Mouse (Mus musculus): ENCODE data around the gene Hecw2. TPM values are rescaled to one million over a fixed set of nuclear protein-coding genes. Genes with fewer than 3 reads are reported as not detected.

Gene Hecw2
- polyA plus RNA-seq, 1 experiment from 2014 or later = 2.9 TPM

DNA sequence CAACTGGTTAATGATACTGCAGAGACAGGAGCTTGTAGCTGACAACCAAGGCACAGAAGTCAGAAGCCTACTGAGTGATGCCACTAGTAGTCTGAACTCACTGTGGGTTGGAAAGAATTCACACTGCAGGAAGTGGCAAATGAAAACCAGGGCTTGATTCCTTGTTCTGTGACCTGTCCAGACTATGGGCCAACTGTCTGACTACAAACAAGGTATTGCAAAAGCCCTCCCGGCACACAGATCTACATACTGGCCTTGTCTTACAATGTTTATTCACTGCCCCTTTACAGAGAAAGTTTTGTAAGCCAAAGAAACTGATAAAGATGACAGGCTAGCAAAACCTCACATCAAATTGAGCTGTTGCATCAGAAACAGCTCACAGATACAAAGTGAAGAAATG lies 284.7 kb downstream of the Hecw2 start:
- whole genome bisulfite sequencing = 78% methylated on average over 1 of the region's 1 CpGs
- ATAC-seq (replicated peaks; ENCODE audit: low FRiP score) (no peak), DNase-seq (ENCODE audit: low spot score) (no peak)
- no peak overlapping the region for H3K4me3 ChIP-seq (ENCODE audit: low read depth, low read length)
- no peaks in the 10 kb centered on the region for H3K4me1 ChIP-seq (replicated peaks; ENCODE audit: control insufficient read depth, insufficient read depth, low read length)
- no peaks in the 10 kb centered on the region for H3K9me3 ChIP-seq (ENCODE audit: control insufficient read depth, low read length)
- H3K27me3 ChIP-seq (ENCODE audit: control insufficient read depth, insufficient read depth, low read length) = no peaks in the 10 kb centered on the region
- H3K36me3 ChIP-seq (ENCODE audit: control insufficient read depth, insufficient read depth, low read length) = no peaks in the 10 kb centered on the region
- H3K9ac ChIP-seq (ENCODE audit: low read length) = no peak overlapping the region
- H3K4me2 ChIP-seq (ENCODE audit: low read depth, low read length, severe bottlenecking) = no peak overlapping the region
- no peak overlapping the region for H3K27ac ChIP-seq (ENCODE audit: low read depth, low read length)

DNA sequence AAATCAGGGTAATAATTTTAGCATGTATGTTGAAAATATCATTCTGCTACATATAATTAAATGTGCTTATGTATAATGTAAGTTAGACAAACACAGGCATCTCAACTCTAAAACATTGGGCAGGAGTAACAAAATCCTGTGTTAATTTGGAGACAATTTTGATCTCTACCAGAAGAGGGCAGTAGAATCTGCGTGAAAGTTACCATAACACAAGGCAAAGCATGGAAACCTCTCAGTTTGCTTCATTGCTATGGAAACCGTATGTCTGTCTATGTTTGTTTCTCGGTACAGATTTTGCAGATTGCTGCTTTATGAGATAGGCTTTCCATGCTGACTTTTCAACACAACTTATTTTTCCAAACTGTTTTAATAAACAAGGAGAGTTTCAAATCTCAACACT lies 285.9 kb downstream of the Hecw2 start:
- Histone ChIP-seq H3K4me3 (ENCODE audit: low read depth, low read length) (no peak overlapping the region), H3K4me2 (ENCODE audit: low read depth, low read length, severe bottlenecking) (no peak overlapping the region), H3K9ac (ENCODE audit: low read length) (no peak overlapping the region), H3K27ac (ENCODE audit: low read depth, low read length) (no peak overlapping the region), H3K9me3 (ENCODE audit: control insufficient read depth, low read length) (no peaks in the 10 kb centered on the region), H3K36me3 (ENCODE audit: control insufficient read depth, insufficient read depth, low read length) (no peaks in the 10 kb centered on the region), H3K27me3 (ENCODE audit: control insufficient read depth, insufficient read depth, low read length) (no peaks in the 10 kb centered on the region), H3K4me1 (replicated peaks; ENCODE audit: control insufficient read depth, insufficient read depth, low read length) (no peaks in the 10 kb centered on the region)
- WGBS = 27% methylated on average over 3 of the region's 3 CpGs
- DNase-seq (ENCODE audit: low spot score) (no peak), ATAC-seq (replicated peaks; ENCODE audit: low FRiP score) (peak; percentile 71)

DNA sequence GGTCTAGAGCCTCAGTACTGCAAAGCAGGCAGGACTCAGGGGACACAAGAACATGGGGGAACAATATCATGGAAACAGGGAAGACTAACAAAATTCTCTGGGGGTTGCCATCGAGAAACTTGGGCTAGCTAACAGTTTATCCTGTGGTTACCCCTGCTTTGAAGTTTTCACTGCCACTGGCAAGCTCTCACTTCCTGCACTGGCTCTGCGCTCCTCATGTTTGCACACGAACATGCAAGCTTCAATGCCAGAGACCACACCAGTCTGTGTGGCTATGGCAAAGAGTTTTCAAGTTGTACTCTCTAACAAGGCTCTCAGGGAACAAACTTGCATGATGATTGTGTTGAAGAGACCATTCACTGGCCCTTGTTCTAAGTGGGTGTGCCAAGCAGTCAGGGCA lies 288.8 kb downstream of the Hecw2 start:
- no peak overlapping the region for H3K27ac ChIP-seq (ENCODE audit: low read depth, low read length)
- H3K9me3 ChIP-seq (ENCODE audit: control insufficient read depth, low read length) = no peaks in the 10 kb centered on the region
- H3K27me3 ChIP-seq (ENCODE audit: control insufficient read depth, insufficient read depth, low read length) = no peaks in the 10 kb centered on the region
- H3K36me3 ChIP-seq (ENCODE audit: control insufficient read depth, insufficient read depth, low read length) = no peaks in the 10 kb centered on the region
- H3K4me1 ChIP-seq (replicated peaks; ENCODE audit: control insufficient read depth, insufficient read depth, low read length) = no peaks in the 10 kb centered on the region
- ATAC-seq (replicated peaks; ENCODE audit: low FRiP score) (no peak), DNase-seq (ENCODE audit: low spot score) (no peak)
- H3K4me2 ChIP-seq (ENCODE audit: low read depth, low read length, severe bottlenecking) = no peak overlapping the region
- no peak overlapping the region for H3K4me3 ChIP-seq (ENCODE audit: low read depth, low read length)
- WGBS = 83% methylated on average over 3 of the region's 3 CpGs
- H3K9ac ChIP-seq (ENCODE audit: low read length) = no peak overlapping the region

DNA sequence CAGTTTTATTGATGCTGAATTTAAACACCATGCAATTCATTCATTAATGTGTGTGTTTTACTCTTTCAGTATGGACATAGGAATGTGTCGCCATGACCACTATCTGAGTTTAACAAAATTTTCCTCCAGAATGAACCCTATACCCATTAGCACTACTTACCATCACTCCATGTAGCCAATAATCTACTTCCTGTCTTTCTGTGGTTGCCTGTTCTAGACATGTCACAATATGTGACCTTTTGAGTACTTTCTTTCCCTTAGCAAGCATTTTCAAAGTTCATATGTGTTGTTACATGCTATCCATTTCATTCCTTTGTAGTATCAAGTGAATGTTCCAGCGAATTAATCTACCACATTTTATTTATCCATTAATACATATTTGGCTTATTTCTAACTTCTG lies 294.6 kb downstream of the Hecw2 start:
- Histone ChIP-seq H3K36me3 (ENCODE audit: control insufficient read depth, insufficient read depth, low read length) (no peaks in the 10 kb centered on the region), H3K9ac (ENCODE audit: low read length) (no peak overlapping the region), H3K4me3 (ENCODE audit: low read depth, low read length) (no peak overlapping the region), H3K27me3 (ENCODE audit: control insufficient read depth, insufficient read depth, low read length) (no peaks in the 10 kb centered on the region), H3K9me3 (ENCODE audit: control insufficient read depth, low read length) (no peaks in the 10 kb centered on the region), H3K27ac (ENCODE audit: low read depth, low read length) (no peak overlapping the region), H3K4me2 (ENCODE audit: low read depth, low read length, severe bottlenecking) (no peak overlapping the region), H3K4me1 (replicated peaks; ENCODE audit: control insufficient read depth, insufficient read depth, low read length) (no peaks in the 10 kb centered on the region)
- 85% methylated on average over 2 of the region's 2 CpGs for WGBS
- ATAC-seq (replicated peaks; ENCODE audit: low FRiP score) (no peak), DNase-seq (ENCODE audit: low spot score) (no peak)

DNA sequence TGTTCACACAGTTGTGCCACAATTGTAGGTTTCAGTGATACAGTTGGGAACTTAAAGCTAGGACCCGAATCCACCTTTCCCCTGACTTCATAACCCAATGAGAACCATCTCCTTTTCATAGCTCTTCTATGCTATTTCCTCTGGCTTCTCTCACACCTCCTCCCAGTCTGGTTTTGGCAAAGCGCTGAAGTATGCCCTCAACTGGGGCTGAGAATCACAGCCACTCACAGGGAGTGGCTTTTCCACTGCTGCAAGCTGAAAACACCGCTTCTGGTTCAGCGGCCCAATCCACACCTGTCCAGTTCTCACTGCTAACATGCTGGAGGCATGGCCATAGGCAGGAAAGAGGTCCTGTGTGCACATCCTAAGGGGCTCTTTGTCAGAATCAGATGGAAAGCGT lies 300.7 kb downstream of the Hecw2 start:
- Histone ChIP-seq H3K9ac (ENCODE audit: low read length) (no peak overlapping the region), H3K4me1 (replicated peaks; ENCODE audit: control insufficient read depth, insufficient read depth, low read length) (no peaks in the 10 kb centered on the region), H3K9me3 (ENCODE audit: control insufficient read depth, low read length) (no peaks in the 10 kb centered on the region), H3K4me2 (ENCODE audit: low read depth, low read length, severe bottlenecking) (no peak overlapping the region), H3K27ac (ENCODE audit: low read depth, low read length) (no peak overlapping the region), H3K4me3 (ENCODE audit: low read depth, low read length) (no peak overlapping the region), H3K27me3 (ENCODE audit: control insufficient read depth, insufficient read depth, low read length) (no peaks in the 10 kb centered on the region), H3K36me3 (ENCODE audit: control insufficient read depth, insufficient read depth, low read length) (no peaks in the 10 kb centered on the region)
- DNase-seq (ENCODE audit: low spot score) = no peak
- ATAC-seq (replicated peaks; ENCODE audit: low FRiP score) = no peak
- 93% methylated on average over 5 of the region's 5 CpGs for WGBS

DNA sequence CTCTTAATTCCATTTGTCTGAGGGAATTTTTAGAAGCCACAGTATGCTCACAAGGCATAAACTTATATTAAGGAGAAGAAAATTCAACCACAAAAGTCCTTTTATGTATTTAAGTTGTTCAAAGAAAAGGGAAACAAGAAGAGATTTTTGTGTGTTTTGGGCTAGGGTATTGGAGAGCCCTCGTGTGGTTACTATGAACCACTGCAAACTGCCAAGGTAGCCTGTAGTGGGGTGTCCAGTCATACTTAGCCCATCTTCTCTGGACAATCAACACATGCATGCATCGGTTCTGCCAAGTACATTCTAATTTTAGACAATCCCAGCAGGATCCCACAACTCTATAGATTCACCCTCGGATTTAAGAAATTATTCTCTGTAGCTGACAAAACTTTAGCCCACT lies 304.6 kb downstream of the Hecw2 start:
- WGBS = 44% methylated on average over 3 of the region's 3 CpGs
- DNase-seq (ENCODE audit: low spot score) = no peak
- H3K4me1 ChIP-seq (replicated peaks; ENCODE audit: control insufficient read depth, insufficient read depth, low read length) = no peaks in the 10 kb centered on the region
- H3K9me3 ChIP-seq (ENCODE audit: control insufficient read depth, low read length) = no peaks in the 10 kb centered on the region
- no peak overlapping the region for H3K4me2 ChIP-seq (ENCODE audit: low read depth, low read length, severe bottlenecking)
- no peaks in the 10 kb centered on the region for H3K27me3 ChIP-seq (ENCODE audit: control insufficient read depth, insufficient read depth, low read length)
- no peak for ATAC-seq (replicated peaks; ENCODE audit: low FRiP score)
- no peak overlapping the region for H3K27ac ChIP-seq (ENCODE audit: low read depth, low read length)
- no peak overlapping the region for H3K9ac ChIP-seq (ENCODE audit: low read length)
- no peak overlapping the region for H3K4me3 ChIP-seq (ENCODE audit: low read depth, low read length)
- H3K36me3 ChIP-seq (ENCODE audit: control insufficient read depth, insufficient read depth, low read length) = no peaks in the 10 kb centered on the region

DNA sequence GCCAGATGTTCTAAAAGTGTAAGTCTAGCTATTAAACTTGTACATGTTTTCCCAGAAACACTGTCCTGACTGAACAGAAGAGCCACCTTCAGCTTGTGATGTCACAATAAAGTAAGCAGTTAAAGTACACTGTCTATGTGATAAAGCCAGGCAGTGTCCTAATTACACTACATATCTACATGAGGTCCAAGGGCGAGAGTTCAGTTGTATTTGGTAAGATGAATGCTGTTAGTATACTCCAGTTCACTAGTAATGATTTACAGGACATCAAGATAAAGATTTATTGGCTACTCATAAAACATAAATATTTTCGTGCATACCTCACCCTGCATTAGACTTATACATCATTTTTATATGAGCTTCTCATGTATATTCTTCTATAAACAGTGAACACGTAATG lies 305.2 kb downstream of the Hecw2 start:
- H3K27ac ChIP-seq (ENCODE audit: low read depth, low read length) = no peak overlapping the region
- H3K27me3 ChIP-seq (ENCODE audit: control insufficient read depth, insufficient read depth, low read length) = no peaks in the 10 kb centered on the region
- H3K4me1 ChIP-seq (replicated peaks; ENCODE audit: control insufficient read depth, insufficient read depth, low read length) = no peaks in the 10 kb centered on the region
- no peaks in the 10 kb centered on the region for H3K36me3 ChIP-seq (ENCODE audit: control insufficient read depth, insufficient read depth, low read length)
- no peak overlapping the region for H3K4me2 ChIP-seq (ENCODE audit: low read depth, low read length, severe bottlenecking)
- no peaks in the 10 kb centered on the region for H3K9me3 ChIP-seq (ENCODE audit: control insufficient read depth, low read length)
- ATAC-seq (replicated peaks; ENCODE audit: low FRiP score) (no peak), DNase-seq (ENCODE audit: low spot score) (no peak)
- H3K4me3 ChIP-seq (ENCODE audit: low read depth, low read length) = no peak overlapping the region
- whole genome bisulfite sequencing = 88% methylated on average over 3 of the region's 3 CpGs
- no peak overlapping the region for H3K9ac ChIP-seq (ENCODE audit: low read length)

DNA sequence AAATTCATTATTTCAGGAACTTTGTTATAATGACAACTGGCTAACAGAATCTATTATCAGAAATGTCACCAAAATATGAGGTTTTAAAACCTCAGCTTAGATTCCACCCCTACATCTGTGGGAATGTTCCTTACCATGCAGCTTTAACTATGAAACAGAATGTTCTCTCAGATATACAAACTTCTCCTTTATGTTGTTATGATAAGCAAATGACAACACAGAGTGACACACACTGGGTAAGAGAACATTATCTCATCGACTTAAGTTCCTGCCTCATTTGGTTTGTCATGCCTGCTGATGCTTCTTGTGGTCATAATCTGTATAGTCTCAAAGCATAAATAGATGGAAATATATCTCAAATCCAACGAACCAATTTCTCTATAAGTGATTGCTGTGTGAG lies 312.5 kb downstream of the Hecw2 start:
- WGBS = 78% methylated on average over 2 of the region's 2 CpGs
- no peak for ATAC-seq (replicated peaks; ENCODE audit: low FRiP score)

DNA sequence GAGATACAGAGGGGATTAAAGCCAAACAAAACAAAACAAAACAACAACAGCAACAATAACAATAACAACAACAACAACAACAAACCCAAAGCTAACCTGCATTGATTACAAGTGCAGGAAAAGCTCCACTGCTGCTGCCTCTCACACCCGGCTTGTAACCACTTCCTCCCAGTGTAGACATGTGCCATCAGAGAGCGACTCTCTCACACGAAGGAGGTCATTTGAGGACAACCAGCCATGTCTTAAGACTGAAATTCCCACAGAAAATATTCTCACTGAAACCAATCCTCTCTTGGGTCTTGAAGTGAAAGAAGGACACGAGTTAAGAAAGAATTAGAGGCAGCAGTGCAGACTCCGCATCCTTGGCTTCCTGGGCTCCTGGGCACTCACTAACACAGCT lies 319.0 kb downstream of the Hecw2 start:
- 94% methylated on average over 5 of the region's 5 CpGs for WGBS

More for the DNA sequence above, 312.5 kb downstream of the Hecw2 start:
- Histone ChIP-seq H3K4me3 (ENCODE audit: low read depth, low read length) (no peak overlapping the region), H3K9ac (ENCODE audit: low read length) (no peak overlapping the region), H3K4me1 (replicated peaks; ENCODE audit: control insufficient read depth, insufficient read depth, low read length) (no peaks in the 10 kb centered on the region), H3K9me3 (ENCODE audit: control insufficient read depth, low read length) (no peaks in the 10 kb centered on the region), H3K36me3 (ENCODE audit: control insufficient read depth, insufficient read depth, low read length) (no peaks in the 10 kb centered on the region), H3K27ac (ENCODE audit: low read depth, low read length) (no peak overlapping the region), H3K4me2 (ENCODE audit: low read depth, low read length, severe bottlenecking) (no peak overlapping the region), H3K27me3 (ENCODE audit: control insufficient read depth, insufficient read depth, low read length) (no peaks in the 10 kb centered on the region)
- DNase-seq (ENCODE audit: low spot score) = no peak

More for the DNA sequence above, 319.0 kb downstream of the Hecw2 start:
- H3K4me2 ChIP-seq (ENCODE audit: low read depth, low read length, severe bottlenecking) = no peak overlapping the region
- H3K4me1 ChIP-seq (replicated peaks; ENCODE audit: control insufficient read depth, insufficient read depth, low read length) = no peaks in the 10 kb centered on the region
- no peak overlapping the region for H3K27ac ChIP-seq (ENCODE audit: low read depth, low read length)
- DNase-seq (ENCODE audit: low spot score) (no peak), ATAC-seq (replicated peaks; ENCODE audit: low FRiP score) (no peak)
- no peaks in the 10 kb centered on the region for H3K27me3 ChIP-seq (ENCODE audit: control insufficient read depth, insufficient read depth, low read length)
- no peaks in the 10 kb centered on the region for H3K36me3 ChIP-seq (ENCODE audit: control insufficient read depth, insufficient read depth, low read length)
- no peak overlapping the region for H3K4me3 ChIP-seq (ENCODE audit: low read depth, low read length)
- no peaks in the 10 kb centered on the region for H3K9me3 ChIP-seq (ENCODE audit: control insufficient read depth, low read length)
- H3K9ac ChIP-seq (ENCODE audit: low read length) = no peak overlapping the region

All from forebrain, embryonic 11.5 days (tissue).